Mouse (Mus musculus): Measurements from ENCODE around the gene L3mbtl1.

- TF ChIP-seq CTCF (conservative IDR thresholded peaks at IDR 0.05; ENCODE audit: insufficient read depth, insufficient read length, low read depth, low read length) = no peak
- no peak for TF ChIP-seq POLR2A (IDR thresholded peaks at IDR 0.05; ENCODE audit: low read depth, low read length)
Observed at GRCm38 (mm10) chr2:162939562-162939961, 3.7 kb upstream of the L3mbtl1 start.

Measured in kidney, adult 2 months (tissue).